11 mouse cellular contexts compared by ENCODE assay signal in genomic region chr19:39971096-39971495, GRCm38 (mm10). TPM values are rescaled to one million over a fixed set of nuclear protein-coding genes. Genes with fewer than 3 reads are reported as not detected.
"Had no signal": no experiment of that assay in that cellular context is flagged by ENCODE, and none has a peak within 500 bp of the region (broad histone marks: within the 10 kb centered on the region; RNA-seq: fewer than 3 reads in every experiment).

No protein-coding gene starts in this region.

RNA-seq across cellular contexts. Expression of gene Cyp2c37, which starts 21.1 kb away (rescaled TPM):
- total RNA-seq: neutrophil, adult 5-6 weeks had no signal
- polyA plus RNA-seq: neural tube, embryonic 13.5 days; neural tube, embryonic 14.5 days; neural tube, embryonic 15.5 days; small intestine, adult 2 months; stomach, embryonic 14.5 days; stomach, postnatal 0 days; testis, adult 2 months; thymus, adult 2 months; thymus, postnatal 0 days; urinary bladder, adult 2 months had no signal
